Mouse (Mus musculus) neural tube, embryonic 13.5 days (tissue): ENCODE measurements around the gene Tmem132e. TPM values are rescaled to one million over a fixed set of nuclear protein-coding genes. Genes with fewer than 3 reads are reported as not detected.

ENCODE experiments used
- ATAC-seq: fragments of 200-750 bp; cut with Nextera tagmentation; 2 replicates; pipeline ENCODE4 v1.8.0; 2017; ENCODE audit warnings: low read depth, mild to moderate bottlenecking, moderate TSS enrichment, moderate library complexity
- H3K27ac ChIP-seq: fragments of 300-500 bp; sonication (generic); replicated peaks from 2 replicates; pipeline ENCODE4 v1.5.1; 2015; ENCODE audit warnings: moderate library complexity, mild to moderate bottlenecking, inconsistent platforms
- H3K27me3 ChIP-seq: fragments of 300-500 bp; sonication (generic); 2 replicates; pipeline ENCODE4 v1.6.1; 2015; ENCODE audit warnings: mild to moderate bottlenecking, inconsistent platforms
- H3K36me3 ChIP-seq: fragments of 300-500 bp; sonication (generic); 2 replicates; pipeline ENCODE4 v1.6.1; 2015; ENCODE audit warnings: mild to moderate bottlenecking, inconsistent platforms
- H3K4me1 ChIP-seq: fragments of 300-500 bp; sonication (generic); replicated peaks from 2 replicates; pipeline ENCODE4 v1.6.1; 2015; ENCODE audit warnings: inconsistent platforms
- H3K4me2 ChIP-seq: fragments of 300-500 bp; sonication (generic); 2 replicates; pipeline ENCODE4 v1.6.1; 2015; ENCODE audit warnings: inconsistent platforms, mild to moderate bottlenecking, moderate library complexity
- H3K4me3 ChIP-seq: fragments of 300-500 bp; sonication (generic); 2 replicates; pipeline ENCODE4 v1.5.1; 2015; ENCODE audit warnings: mild to moderate bottlenecking, inconsistent platforms
- H3K9ac ChIP-seq: fragments of 300-500 bp; sonication (generic); 2 replicates; pipeline ENCODE4 v1.6.1; 2015; ENCODE audit warnings: moderate library complexity, mild to moderate bottlenecking, inconsistent platforms
- H3K9me3 ChIP-seq: fragments of 300-500 bp; sonication (generic); 2 replicates; pipeline ENCODE4 v1.6.1; 2016; ENCODE audit warnings: inconsistent platforms
- WGBS: fragments of 180-500 bp; shearing (Covaris S2); methylation state at CpG from one replicate; pipeline ENCODE4 v1.1.7; 2015; 5-methylcytosine and 5-hydroxymethylcytosine counted together
- polyA plus RNA-seq: library from polyadenylated mRNA; unstranded; fragments of >200 nt; fragmentation: Nextera tagmentation; extraction: Ambion mirVana; gene quantifications from 2 replicates; pipeline ENCODE4 v1.2.1, GENCODE M21; 2015

Gene Tmem132e
- polyA plus RNA-seq, 1 experiment from 2014 or later: 5.1 TPM

DNA sequence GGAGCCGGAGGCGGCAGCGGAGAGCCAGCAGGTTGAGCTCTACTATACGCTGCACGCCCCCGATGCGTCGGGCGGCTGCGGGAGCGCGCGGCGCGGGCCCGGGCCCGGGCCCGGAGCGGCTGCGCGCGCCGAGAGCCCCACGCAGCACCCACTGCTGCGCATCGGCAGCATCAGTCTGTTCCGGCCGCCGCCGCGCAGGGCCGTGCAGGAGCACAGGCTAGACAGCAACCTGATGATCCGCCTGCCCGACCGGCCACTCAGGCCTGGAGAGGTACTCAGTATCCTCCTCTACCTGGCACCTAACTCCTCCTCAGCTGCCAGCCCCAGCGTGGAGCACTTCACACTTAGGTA is 46.1 kb downstream of the Tmem132e start:
- H3K27me3 ChIP-seq: peaks cover 53% of the 10 kb centered on the region
- ATAC-seq: peak; percentile 52; the same call in 1 of the 2 replicates

GRCm38 (mm10) chr11:82448485-82448884 is 59.8 kb downstream of the Tmem132e start:
- ATAC-seq: no peak
- 67% methylated on average over 9 of the region's 9 CpGs for WGBS

More for the DNA sequence above, 46.1 kb downstream of the Tmem132e start:
- H3K4me2 ChIP-seq: peak overlapping the region; percentile 82
- 4% methylated on average over 36 of the region's 36 CpGs for WGBS
- H3K9me3 ChIP-seq: no peaks in the 10 kb centered on the region
- H3K4me3 ChIP-seq: peak overlapping the region; percentile 47
- H3K9ac ChIP-seq: peak overlapping the region; percentile 69
- H3K4me1 ChIP-seq: peaks cover 13% of the 10 kb centered on the region
- H3K36me3 ChIP-seq: peaks cover 19% of the 10 kb centered on the region
- no peak overlapping the region for H3K27ac ChIP-seq

GRCm38 (mm10) chr11:82452516-82452915 is 63.8 kb downstream of the Tmem132e start:
- Histone ChIP-seq H3K4me2 (no peak overlapping the region), H3K27ac (peak overlapping the region; percentile 71), H3K4me1 (peaks cover 28% of the 10 kb centered on the region), H3K9ac (no peak overlapping the region), H3K4me3 (no peak overlapping the region), H3K9me3 (no peaks in the 10 kb centered on the region), H3K27me3 (no peaks in the 10 kb centered on the region), H3K36me3 (no peaks in the 10 kb centered on the region)
- 38% methylated on average over 5 of the region's 5 CpGs for WGBS
- ATAC-seq: no peak

More at GRCm38 (mm10) chr11:82448485-82448884, 59.8 kb downstream of the Tmem132e start:
- Histone ChIP-seq H3K27me3 (no peaks in the 10 kb centered on the region), H3K36me3 (peaks cover 11% of the 10 kb centered on the region), H3K4me3 (no peak overlapping the region), H3K9me3 (no peaks in the 10 kb centered on the region), H3K9ac (no peak overlapping the region), H3K27ac (no peak overlapping the region), H3K4me1 (peaks cover 22% of the 10 kb centered on the region), H3K4me2 (no peak overlapping the region)

- no peaks in the 10 kb centered on the region for H3K36me3 ChIP-seq
- H3K9me3 ChIP-seq: no peaks in the 10 kb centered on the region
- 0 out of 2 replicates have a peak, but pooled peaks have one; percentile 52 for ATAC-seq
- H3K27me3 ChIP-seq: no peaks in the 10 kb centered on the region
- peaks cover 28% of the 10 kb centered on the region for H3K4me1 ChIP-seq
- peak overlapping the region; percentile 71 for H3K27ac ChIP-seq
- WGBS: 56% methylated on average over 7 of the region's 7 CpGs
- H3K9ac ChIP-seq: no peak overlapping the region
- no peak overlapping the region for H3K4me2 ChIP-seq
- H3K4me3 ChIP-seq: no peak overlapping the region
Measured at GRCm38 (mm10) chr11:82453230-82453629, 64.5 kb downstream of the Tmem132e start.

- H3K4me3 ChIP-seq: no peak overlapping the region
- 85% methylated on average over 7 of the region's 7 CpGs for WGBS
- no peaks in the 10 kb centered on the region for H3K36me3 ChIP-seq
- no peaks in the 10 kb centered on the region for H3K27me3 ChIP-seq
- H3K9ac ChIP-seq: no peak overlapping the region
- H3K4me1 ChIP-seq: peaks cover 17% of the 10 kb centered on the region
- H3K4me2 ChIP-seq: no peak overlapping the region
- no peaks in the 10 kb centered on the region for H3K9me3 ChIP-seq
- no peak overlapping the region; the same call in 1 of the 2 replicates for H3K27ac ChIP-seq
- ATAC-seq: no peak
Measured at GRCm38 (mm10) chr11:82461326-82461725, 72.6 kb downstream of the Tmem132e start.

DNA sequence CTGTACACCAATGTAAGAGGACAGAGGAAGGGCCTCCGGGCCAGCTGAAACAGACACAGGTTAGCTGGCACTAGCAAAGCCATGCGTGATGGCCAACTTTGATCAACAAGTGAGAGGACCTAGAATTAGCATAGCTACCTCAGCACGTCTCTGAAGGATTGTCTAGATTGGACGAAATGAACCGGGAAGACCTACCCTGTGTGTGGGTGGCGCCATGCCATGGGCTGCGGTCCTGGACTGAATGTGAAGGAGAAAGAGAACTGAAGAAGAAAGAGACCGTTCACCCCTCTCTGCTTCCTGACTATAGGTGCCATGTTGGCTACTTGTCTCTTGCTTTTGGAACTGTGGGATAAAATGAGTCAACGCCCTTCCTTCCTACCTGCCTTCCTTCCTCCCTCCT is 76.8 kb downstream of the Tmem132e start:
- no peak for ATAC-seq
- WGBS: 90% methylated on average over 9 of the region's 9 CpGs
- no peak overlapping the region for H3K4me2 ChIP-seq
- H3K9me3 ChIP-seq: no peaks in the 10 kb centered on the region
- H3K27me3 ChIP-seq: no peaks in the 10 kb centered on the region
- H3K27ac ChIP-seq: no peak overlapping the region
- no peaks in the 10 kb centered on the region for H3K36me3 ChIP-seq
- no peak overlapping the region for H3K4me3 ChIP-seq
- no peak overlapping the region for H3K9ac ChIP-seq
- peaks cover 30% of the 10 kb centered on the region for H3K4me1 ChIP-seq

GRCm38 (mm10) chr11:82467218-82467617 is 78.5 kb downstream of the Tmem132e start:
- WGBS: 62% methylated on average over 7 of the region's 7 CpGs
- H3K4me3 ChIP-seq: no peak overlapping the region
- no peaks in the 10 kb centered on the region for H3K9me3 ChIP-seq
- H3K27me3 ChIP-seq: no peaks in the 10 kb centered on the region
- H3K4me1 ChIP-seq: peaks cover 15% of the 10 kb centered on the region
- no peak overlapping the region for H3K9ac ChIP-seq
- ATAC-seq: no peak; the same call in 1 of the 2 replicates
- no peaks in the 10 kb centered on the region for H3K36me3 ChIP-seq
- H3K4me2 ChIP-seq: no peak overlapping the region
- no peak overlapping the region for H3K27ac ChIP-seq

GRCm38 (mm10) chr11:82471076-82471475 is 82.4 kb downstream of the Tmem132e start:
- Histone ChIP-seq H3K4me1 (peaks cover 34% of the 10 kb centered on the region), H3K36me3 (no peaks in the 10 kb centered on the region), H3K9ac (no peak overlapping the region), H3K27ac (no peak overlapping the region), H3K9me3 (no peaks in the 10 kb centered on the region), H3K4me3 (no peak overlapping the region), H3K4me2 (no peak overlapping the region), H3K27me3 (no peaks in the 10 kb centered on the region)
- 85% methylated on average over 1 of the region's 1 CpGs for WGBS
- ATAC-seq: no peak

DNA sequence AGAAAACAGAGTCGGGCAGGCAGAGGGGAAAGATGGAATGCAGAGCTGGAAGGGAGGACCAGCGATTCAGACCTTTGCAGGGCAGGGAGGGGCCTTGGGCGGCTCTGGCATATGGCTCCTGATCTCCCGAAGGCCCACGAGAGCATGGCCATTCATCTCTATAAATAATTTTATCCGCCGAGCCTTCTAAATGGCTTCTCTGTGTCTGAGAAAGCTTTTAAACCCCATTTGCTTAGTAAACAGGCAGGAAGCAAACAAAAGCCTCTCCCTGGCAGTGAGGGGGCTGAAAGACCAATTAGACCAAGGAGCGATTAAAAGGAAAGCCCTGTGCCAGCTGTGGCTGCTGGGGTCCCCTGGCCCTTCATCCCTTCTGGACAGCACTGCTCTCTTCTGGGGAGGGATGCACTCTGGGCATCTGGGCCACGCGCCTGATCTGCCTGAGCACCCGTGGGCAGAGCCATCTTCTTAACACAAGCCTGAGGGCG is 84.5 kb downstream of the Tmem132e start:
- Histone ChIP-seq H3K4me3 (no peak overlapping the region), H3K4me1 (peaks cover 23% of the 10 kb centered on the region), H3K9me3 (no peaks in the 10 kb centered on the region), H3K9ac (0 out of 2 replicates have a peak overlapping the region, but pooled peaks have one; percentile 18), H3K4me2 (peak overlapping the region; percentile 18), H3K27ac (peak overlapping the region; percentile 84), H3K36me3 (no peaks in the 10 kb centered on the region), H3K27me3 (no peaks in the 10 kb centered on the region)
- peak; percentile 74 for ATAC-seq
- 14% methylated on average over 12 of the region's 12 CpGs for WGBS

- H3K9me3 ChIP-seq: no peaks in the 10 kb centered on the region
- no peak overlapping the region for H3K4me3 ChIP-seq
- no peak for ATAC-seq
- no peak overlapping the region for H3K9ac ChIP-seq
- H3K36me3 ChIP-seq: no peaks in the 10 kb centered on the region
- 42% methylated on average over 4 of the region's 4 CpGs for WGBS
- no peak overlapping the region for H3K4me2 ChIP-seq
- H3K4me1 ChIP-seq: peaks cover 38% of the 10 kb centered on the region
- no peak overlapping the region for H3K27ac ChIP-seq
- no peaks in the 10 kb centered on the region for H3K27me3 ChIP-seq
Measured at GRCm38 (mm10) chr11:82476092-82476491, 87.4 kb downstream of the Tmem132e start.

DNA sequence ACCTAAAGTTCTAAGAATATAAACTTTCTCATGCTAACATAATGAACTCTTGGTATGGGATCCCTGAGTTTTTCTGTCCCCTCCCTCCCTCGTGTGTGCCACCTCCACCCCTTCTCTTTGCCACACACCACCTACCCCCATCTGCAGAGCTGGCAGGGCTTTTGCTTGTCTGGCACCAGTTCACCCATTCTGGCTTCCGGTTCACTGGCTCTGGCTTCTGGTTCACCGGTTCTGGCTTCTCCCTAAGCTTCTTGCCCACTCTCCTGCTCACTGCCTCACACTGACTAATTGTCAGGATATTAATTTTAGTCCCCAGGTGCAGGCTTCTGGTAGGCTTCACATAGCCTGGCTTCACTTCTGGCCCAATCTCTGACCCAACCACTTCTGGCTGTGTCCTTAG is 88.7 kb downstream of the Tmem132e start:
- Histone ChIP-seq H3K4me3 (no peak overlapping the region), H3K4me2 (no peak overlapping the region), H3K36me3 (no peaks in the 10 kb centered on the region), H3K9ac (no peak overlapping the region), H3K4me1 (peaks cover 34% of the 10 kb centered on the region), H3K9me3 (no peaks in the 10 kb centered on the region), H3K27ac (no peak overlapping the region), H3K27me3 (no peaks in the 10 kb centered on the region)
- no peak for ATAC-seq
- WGBS: 67% methylated on average over 3 of the region's 3 CpGs

DNA sequence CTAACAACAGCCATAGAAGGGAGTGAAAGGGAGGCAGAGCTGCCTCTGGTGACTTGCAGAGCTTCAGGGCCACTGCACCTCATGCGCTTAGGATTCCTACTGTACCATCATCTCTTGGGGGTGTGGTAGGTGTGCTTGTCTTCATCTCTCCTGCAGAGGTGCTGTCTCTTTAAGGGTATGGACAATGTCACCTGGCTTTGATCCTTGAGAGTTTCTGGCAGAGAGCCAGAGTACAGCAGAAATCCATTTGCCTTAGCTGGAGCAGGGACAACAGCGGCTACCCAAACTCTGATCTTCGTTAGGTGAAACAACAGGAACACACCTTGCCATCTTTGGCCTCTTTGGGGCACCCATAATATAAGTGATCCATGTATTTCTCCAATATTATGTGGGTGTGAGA is 92.2 kb downstream of the Tmem132e start:
- Histone ChIP-seq H3K27ac (no peak overlapping the region), H3K9me3 (no peaks in the 10 kb centered on the region), H3K9ac (no peak overlapping the region), H3K27me3 (no peaks in the 10 kb centered on the region), H3K36me3 (no peaks in the 10 kb centered on the region), H3K4me3 (no peak overlapping the region), H3K4me2 (no peak overlapping the region), H3K4me1 (peaks cover 26% of the 10 kb centered on the region)
- no peak for ATAC-seq
- 78% methylated on average over 3 of the region's 3 CpGs for WGBS
